Mouse (Mus musculus): ENCODE data around the gene Itih5. TPM values are rescaled to one million over a fixed set of nuclear protein-coding genes. Genes with fewer than 3 reads are reported as not detected.

The Itih5 gene
- polyA plus RNA-seq, 1 experiment from 2014 or later, result 3.0 TPM

DNA sequence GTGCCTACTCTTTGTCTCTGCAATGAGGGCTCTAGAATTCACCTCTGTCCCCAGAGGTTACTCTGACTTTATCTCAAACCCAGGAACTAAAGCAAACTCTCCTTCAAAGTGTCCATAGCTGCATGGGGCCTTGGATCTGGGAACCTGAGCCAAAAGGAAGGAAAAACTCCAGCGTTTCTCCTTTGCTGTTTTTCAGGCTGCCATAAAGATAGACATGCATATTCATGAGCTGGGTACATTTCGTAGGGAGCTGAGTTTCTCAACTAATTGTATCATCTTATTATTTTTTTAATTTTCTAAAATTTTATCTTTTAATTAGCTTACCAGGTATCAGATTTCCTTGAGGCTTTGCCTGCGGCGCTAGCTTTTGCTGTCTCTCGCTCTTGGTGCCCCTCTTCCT is 106.7 kb downstream of the Itih5 start:
- TF ChIP-seq EP300 (IDR thresholded peaks at IDR 0.05) (no peak), CTCF (IDR thresholded peaks at IDR 0.05) (no peak)
- ATAC-seq, result no peak
- 61% methylated on average over 5 of the region's 5 CpGs for WGBS
- DNase-seq (ENCODE audit: low spot score), result no peak
- Histone ChIP-seq H3K9ac (replicated peaks; ENCODE audit: low read depth) (no peak overlapping the region), H3K27ac (ENCODE audit: low read length) (no peak overlapping the region), H3K4me3 (ENCODE audit: low read depth, low read length) (no peak overlapping the region), H3K9me3 (ENCODE audit: low read length) (no peaks in the 10 kb centered on the region), H3K4me1 (ENCODE audit: insufficient read depth, low read depth, low read length) (no peaks in the 10 kb centered on the region), H3K36me3 (ENCODE audit: insufficient read depth, low read length) (no peaks in the 10 kb centered on the region), H3K27me3 (replicated peaks; ENCODE audit: insufficient read depth, low read length) (no peaks in the 10 kb centered on the region), H3K4me2 (replicated peaks; ENCODE audit: low read depth, low read length) (no peak overlapping the region)

DNA sequence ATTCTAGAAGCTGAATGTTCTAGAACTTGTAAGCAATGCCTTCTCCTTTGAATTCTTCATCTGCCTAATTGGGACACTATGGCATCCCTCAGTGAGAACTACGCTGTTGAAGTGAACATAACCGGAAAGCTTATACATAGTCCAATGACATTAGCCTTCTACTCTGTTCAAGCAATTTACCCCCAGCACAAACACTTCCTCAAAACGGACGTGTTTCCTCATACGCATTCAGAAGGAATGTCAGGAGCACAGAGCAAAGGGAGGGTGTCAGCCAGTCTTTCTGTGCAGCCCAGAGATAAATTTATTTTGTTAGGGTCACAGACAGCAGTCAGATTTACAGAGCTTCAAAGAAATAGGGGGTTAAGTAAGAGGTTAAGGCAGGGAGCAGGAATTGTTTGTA is 108.0 kb downstream of the Itih5 start:
- DNase-seq (ENCODE audit: low spot score) (no peak), ATAC-seq (no peak)
- H3K27me3 ChIP-seq (replicated peaks; ENCODE audit: insufficient read depth, low read length), result no peaks in the 10 kb centered on the region
- no peak overlapping the region for H3K27ac ChIP-seq (ENCODE audit: low read length)
- no peak overlapping the region for H3K9ac ChIP-seq (replicated peaks; ENCODE audit: low read depth)
- H3K4me2 ChIP-seq (replicated peaks; ENCODE audit: low read depth, low read length), result no peak overlapping the region
- WGBS, result 51% methylated on average over 5 of the region's 5 CpGs
- no peak overlapping the region for H3K4me3 ChIP-seq (ENCODE audit: low read depth, low read length)
- no peaks in the 10 kb centered on the region for H3K9me3 ChIP-seq (ENCODE audit: low read length)
- no peaks in the 10 kb centered on the region for H3K36me3 ChIP-seq (ENCODE audit: insufficient read depth, low read length)
- no peak for TF ChIP-seq EP300 (IDR thresholded peaks at IDR 0.05)
- no peak for TF ChIP-seq CTCF (IDR thresholded peaks at IDR 0.05)
- no peaks in the 10 kb centered on the region for H3K4me1 ChIP-seq (ENCODE audit: insufficient read depth, low read depth, low read length)

DNA sequence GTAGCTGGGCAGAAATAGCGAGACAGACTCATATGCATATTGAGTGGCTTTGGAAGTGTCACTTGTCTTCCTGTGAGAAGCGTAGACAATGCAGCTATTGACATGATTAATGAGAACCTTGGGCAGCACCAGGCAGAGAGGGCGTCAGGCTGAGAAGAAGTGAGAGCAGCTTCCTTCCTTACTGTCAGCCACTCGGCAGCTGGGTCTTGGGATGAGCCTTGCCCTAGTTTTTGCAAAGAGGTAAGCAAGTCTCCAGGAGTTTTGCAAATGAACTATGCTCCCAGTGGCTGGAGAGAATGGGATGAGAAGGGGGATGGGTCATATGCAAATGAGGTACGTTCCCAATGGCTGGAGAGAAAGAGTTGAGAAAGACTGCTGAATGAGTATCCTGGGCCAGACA is 109.4 kb downstream of the Itih5 start:
- no peak for TF ChIP-seq CTCF (IDR thresholded peaks at IDR 0.05)
- no peak for TF ChIP-seq EP300 (IDR thresholded peaks at IDR 0.05)
- Histone ChIP-seq H3K4me3 (ENCODE audit: low read depth, low read length) (no peak overlapping the region), H3K4me1 (ENCODE audit: insufficient read depth, low read depth, low read length) (no peaks in the 10 kb centered on the region), H3K36me3 (ENCODE audit: insufficient read depth, low read length) (no peaks in the 10 kb centered on the region), H3K9me3 (ENCODE audit: low read length) (no peaks in the 10 kb centered on the region), H3K4me2 (replicated peaks; ENCODE audit: low read depth, low read length) (no peak overlapping the region), H3K27me3 (replicated peaks; ENCODE audit: insufficient read depth, low read length) (no peaks in the 10 kb centered on the region), H3K9ac (replicated peaks; ENCODE audit: low read depth) (no peak overlapping the region), H3K27ac (ENCODE audit: low read length) (no peak overlapping the region)
- DNase-seq (ENCODE audit: low spot score), result no peak
- peak; percentile 33 for ATAC-seq
- WGBS, result 16% methylated on average over 5 of the region's 5 CpGs

DNA sequence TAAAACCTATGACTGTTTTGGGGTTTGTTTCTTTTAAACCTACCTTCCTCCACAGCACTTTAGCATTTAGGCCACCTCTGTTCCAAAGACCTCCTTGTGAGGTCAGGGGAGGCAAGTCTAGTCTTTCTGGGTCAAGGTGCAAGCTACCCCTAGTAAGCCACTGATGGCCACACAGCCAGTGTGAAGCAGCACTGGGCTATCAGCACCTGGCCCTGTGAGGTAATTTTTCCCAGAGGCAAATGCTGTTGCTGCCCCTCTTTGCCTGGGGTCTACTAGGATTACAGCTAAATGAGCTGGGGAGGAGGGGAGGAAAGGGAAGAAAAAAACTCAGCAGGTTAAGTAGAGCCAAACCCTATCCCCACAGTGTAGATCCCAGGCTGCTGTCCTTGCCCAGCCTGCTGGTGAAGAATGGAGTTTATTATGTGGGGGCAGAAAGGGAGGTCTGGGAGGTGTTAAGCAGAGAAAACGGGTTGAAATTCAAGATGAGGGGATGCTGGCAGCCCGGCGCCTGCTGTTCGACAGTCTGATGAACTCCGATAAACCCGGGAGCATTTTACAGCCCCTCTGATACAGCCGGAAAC is 110.6 kb downstream of the Itih5 start:
- H3K36me3 ChIP-seq (ENCODE audit: insufficient read depth, low read length), result no peaks in the 10 kb centered on the region
- 59% methylated on average over 7 of the region's 7 CpGs for WGBS
- H3K27me3 ChIP-seq (replicated peaks; ENCODE audit: insufficient read depth, low read length), result no peaks in the 10 kb centered on the region
- no peaks in the 10 kb centered on the region for H3K9me3 ChIP-seq (ENCODE audit: low read length)
- no peak for TF ChIP-seq CTCF (IDR thresholded peaks at IDR 0.05)
- no peak for TF ChIP-seq EP300 (IDR thresholded peaks at IDR 0.05)
- no peak overlapping the region for H3K9ac ChIP-seq (replicated peaks; ENCODE audit: low read depth)
- no peak overlapping the region for H3K4me3 ChIP-seq (ENCODE audit: low read depth, low read length)
- no peak overlapping the region for H3K27ac ChIP-seq (ENCODE audit: low read length)
- no peak overlapping the region for H3K4me2 ChIP-seq (replicated peaks; ENCODE audit: low read depth, low read length)
- H3K4me1 ChIP-seq (ENCODE audit: insufficient read depth, low read depth, low read length), result no peaks in the 10 kb centered on the region
- no peak for ATAC-seq
- no peak for DNase-seq (ENCODE audit: low spot score)

DNA sequence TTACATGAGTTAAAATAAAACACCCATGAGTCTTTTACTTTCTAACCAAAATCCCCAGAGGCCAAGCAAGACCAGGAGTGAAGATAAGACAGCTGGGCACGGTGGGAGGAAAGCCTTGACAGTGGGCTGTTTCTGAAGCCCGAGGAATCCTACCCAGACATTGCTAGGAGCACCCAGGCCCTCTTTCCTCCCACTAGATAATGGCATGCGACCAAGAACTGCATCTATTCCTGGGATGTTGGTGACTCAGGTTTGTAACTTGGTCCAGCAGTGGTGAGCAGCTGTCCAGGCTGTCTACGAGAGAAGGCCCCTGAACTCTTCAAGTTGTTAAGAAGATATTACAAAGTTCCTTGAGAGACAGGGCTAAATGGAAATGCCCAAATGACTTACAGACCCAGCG is 112.5 kb downstream of the Itih5 start:
- H3K36me3 ChIP-seq (ENCODE audit: insufficient read depth, low read length), result no peaks in the 10 kb centered on the region
- no peak overlapping the region for H3K4me2 ChIP-seq (replicated peaks; ENCODE audit: low read depth, low read length)
- H3K9ac ChIP-seq (replicated peaks; ENCODE audit: low read depth), result no peak overlapping the region
- no peak overlapping the region for H3K27ac ChIP-seq (ENCODE audit: low read length)
- WGBS, result 68% methylated on average over 5 of the region's 5 CpGs
- no peak overlapping the region for H3K4me3 ChIP-seq (ENCODE audit: low read depth, low read length)
- H3K4me1 ChIP-seq (ENCODE audit: insufficient read depth, low read depth, low read length), result no peaks in the 10 kb centered on the region
- H3K27me3 ChIP-seq (replicated peaks; ENCODE audit: insufficient read depth, low read length), result no peaks in the 10 kb centered on the region
- H3K9me3 ChIP-seq (ENCODE audit: low read length), result no peaks in the 10 kb centered on the region
- no peak for TF ChIP-seq EP300 (IDR thresholded peaks at IDR 0.05)
- no peak for TF ChIP-seq CTCF (IDR thresholded peaks at IDR 0.05)
- ATAC-seq, result no peak
- DNase-seq (ENCODE audit: low spot score), result no peak

DNA sequence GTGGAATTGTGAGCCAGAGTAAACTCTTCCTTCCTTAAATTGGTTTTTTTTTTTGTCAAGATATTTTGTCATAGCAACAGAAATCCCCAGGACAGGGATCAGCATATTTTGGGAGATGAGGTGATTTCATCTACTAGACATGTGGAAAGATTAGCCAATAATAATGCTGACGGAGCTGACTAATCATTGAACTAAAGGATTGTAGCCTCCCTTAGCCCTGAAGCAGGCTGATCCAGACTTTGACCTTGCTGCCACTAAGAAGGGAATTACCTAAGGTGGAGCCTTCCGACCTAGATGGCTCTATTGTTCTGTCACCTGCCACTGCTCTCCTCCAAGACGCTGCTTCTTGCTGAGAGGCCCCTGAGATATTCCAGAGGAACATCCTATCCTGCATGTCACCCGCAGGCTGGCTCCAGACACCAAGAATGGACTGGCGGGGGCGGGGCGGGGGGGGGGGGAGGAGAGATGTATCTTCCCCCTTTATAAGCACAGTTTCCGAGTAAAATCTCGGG is 119.3 kb downstream of the Itih5 start:
- DNase-seq (ENCODE audit: low spot score) (no peak), ATAC-seq (no peak)
- H3K27me3 ChIP-seq (replicated peaks; ENCODE audit: insufficient read depth, low read length), result no peaks in the 10 kb centered on the region
- no peaks in the 10 kb centered on the region for H3K9me3 ChIP-seq (ENCODE audit: low read length)
- H3K4me1 ChIP-seq (ENCODE audit: insufficient read depth, low read depth, low read length), result no peaks in the 10 kb centered on the region
- no peak overlapping the region for H3K4me2 ChIP-seq (replicated peaks; ENCODE audit: low read depth, low read length)
- TF ChIP-seq CTCF (IDR thresholded peaks at IDR 0.05) (no peak), EP300 (IDR thresholded peaks at IDR 0.05) (no peak)
- no peak overlapping the region for H3K27ac ChIP-seq (ENCODE audit: low read length)
- WGBS, result 65% methylated on average over 7 of the region's 9 CpGs
- no peaks in the 10 kb centered on the region for H3K36me3 ChIP-seq (ENCODE audit: insufficient read depth, low read length)
- no peak overlapping the region for H3K9ac ChIP-seq (replicated peaks; ENCODE audit: low read depth)
- no peak overlapping the region for H3K4me3 ChIP-seq (ENCODE audit: low read depth, low read length)
